Comparison of ENCODE assay signal across 12 mouse cellular contexts in the genomic region with DNA sequence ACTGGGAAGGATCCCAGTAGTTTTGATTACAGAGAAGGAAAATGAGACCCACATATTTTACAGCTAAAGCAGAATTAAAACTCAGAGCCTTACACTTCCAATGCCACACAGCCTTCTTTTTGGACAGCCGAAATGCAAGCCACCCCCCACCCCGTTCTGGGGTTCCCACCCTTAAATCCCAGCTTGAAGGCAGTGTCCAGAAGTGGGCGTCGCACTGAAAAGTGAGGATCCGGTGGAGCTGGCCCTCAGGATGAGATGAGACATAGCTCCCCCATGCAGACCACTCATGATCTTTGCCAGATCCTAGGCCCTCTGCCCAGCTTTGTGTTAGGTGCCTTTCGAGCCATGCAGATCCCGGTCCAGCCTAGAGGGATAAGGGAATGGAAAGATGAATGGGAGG. TPM values are rescaled to one million over a fixed set of nuclear protein-coding genes. Genes with fewer than 3 reads are reported as not detected.
DNase-seq lines count a peak whose midpoint lies in the region; ATAC-seq and TF ChIP-seq lines count a peak whose summit lies in the region.
"Had no signal": no experiment of that assay in that cellular context is flagged by ENCODE, and none has a peak within 500 bp of the region (broad histone marks: within the 10 kb centered on the region; RNA-seq: fewer than 3 reads in every experiment).

TSS of gene Gm128 (minus strand) at position 101 of the 400 bp plus-strand sequence.

- H3K9ac ChIP-seq in hindbrain, embryonic 16.5 days (ENCODE audit: low read depth, low read length), result no peak within 1 kb of the TSS
- H3K9ac ChIP-seq in midbrain, embryonic 15.5 days, result no peak within 1 kb of the TSS
- H3K9ac ChIP-seq in embryonic facial prominence, embryonic 14.5 days (ENCODE audit: low read depth, low read length), result peak within 1 kb of the TSS; percentile 2; the same call in 1 of the 2 replicates
- H3K9ac ChIP-seq in liver, embryonic 14.5 days (replicated peaks), result no peak within 1 kb of the TSS
- H3K9ac ChIP-seq: hindbrain, embryonic 14.5 days; neural tube, embryonic 12.5 days had no signal

- DNase-seq in hindbrain, embryonic 10.5 days (ENCODE audit: low spot score), result no peak
- DNase-seq in midbrain, embryonic 10.5 days (ENCODE audit: low spot score), result no peak
- no peak for DNase-seq in embryonic facial prominence, embryonic 14.5 days (ENCODE audit: low spot score)
- DNase-seq in liver, embryonic 14.5 days (ENCODE audit: low read depth in 3 of 3, low spot score in 3 of 3), result no peak
- DNase-seq in thymus, postnatal 25 days, result no peak
- DNase-seq: cerebellum, adult 9-10 months; right cerebral cortex, adult 18-20 months had no signal

- no peaks in the 10 kb centered on the region for H3K27me3 ChIP-seq in hindbrain, embryonic 10.5 days (ENCODE audit: insufficient read depth, poor library complexity, severe bottlenecking)
- H3K27me3 ChIP-seq in hindbrain, embryonic 16.5 days (replicated peaks; ENCODE audit: control insufficient read depth, insufficient read depth, low read length), result no peaks in the 10 kb centered on the region
- H3K27me3 ChIP-seq in midbrain, embryonic 10.5 days (ENCODE audit: low read depth, poor library complexity, severe bottlenecking), result no peaks in the 10 kb centered on the region
- no peaks in the 10 kb centered on the region for H3K27me3 ChIP-seq in midbrain, embryonic 15.5 days (replicated peaks)
- no peaks in the 10 kb centered on the region for H3K27me3 ChIP-seq in embryonic facial prominence, embryonic 14.5 days (replicated peaks; ENCODE audit: control insufficient read depth, insufficient read depth, low read length)
- H3K27me3 ChIP-seq in liver, embryonic 14.5 days (ENCODE audit: control insufficient read depth, insufficient read depth, low read length), result no peaks in the 10 kb centered on the region
- H3K27me3 ChIP-seq: neural tube, embryonic 12.5 days had no signal

- H3K4me1 ChIP-seq in hindbrain, embryonic 10.5 days (replicated peaks), result peaks cover 13% of the 10 kb centered on the region
- H3K4me1 ChIP-seq in hindbrain, embryonic 16.5 days (ENCODE audit: control insufficient read depth, insufficient read depth, low read depth, low read length), result no peaks in the 10 kb centered on the region
- peaks cover 13% of the 10 kb centered on the region for H3K4me1 ChIP-seq in midbrain, embryonic 10.5 days
- H3K4me1 ChIP-seq in midbrain, embryonic 15.5 days, result no peaks in the 10 kb centered on the region
- no peaks in the 10 kb centered on the region for H3K4me1 ChIP-seq in embryonic facial prominence, embryonic 14.5 days (ENCODE audit: control insufficient read depth, insufficient read depth, low read length)
- H3K4me1 ChIP-seq in liver, embryonic 14.5 days (replicated peaks; ENCODE audit: control insufficient read depth in 2 of 2, insufficient read depth in 2 of 2, low read length in 1 of 2), result peaks cover 0 to 1% of the 10 kb centered on the region in 2 experiments; a peak in 2 of 4 replicates
- H3K4me1 ChIP-seq: neural tube, embryonic 12.5 days had no signal

- H3K4me2 ChIP-seq in hindbrain, embryonic 16.5 days (ENCODE audit: low read length), result no peak within 1 kb of the TSS
- no peak within 1 kb of the TSS for H3K4me2 ChIP-seq in midbrain, embryonic 15.5 days
- peak within 1 kb of the TSS; percentile 29 for H3K4me2 ChIP-seq in embryonic facial prominence, embryonic 14.5 days (ENCODE audit: low read depth, low read length)
- H3K4me2 ChIP-seq in liver, embryonic 14.5 days (ENCODE audit: low read depth), result peak within 1 kb of the TSS; percentile 13; the same call in 1 of the 2 replicates
- H3K4me2 ChIP-seq: hindbrain, embryonic 14.5 days; neural tube, embryonic 12.5 days had no signal

- TF ChIP-seq CTCF in liver, embryonic 14.5 days (IDR thresholded peaks at IDR 0.05; ENCODE audit: low read depth), result no peak

- peaks cover 31% of the 10 kb centered on the region for H3K36me3 ChIP-seq in hindbrain, embryonic 10.5 days
- 0 out of 2 replicates have a peak, but pooled peaks cover 4% of the 10 kb centered on the region for H3K36me3 ChIP-seq in hindbrain, embryonic 16.5 days (ENCODE audit: control insufficient read depth, insufficient read depth, low read length)
- H3K36me3 ChIP-seq in midbrain, embryonic 10.5 days, result peaks cover 33% of the 10 kb centered on the region
- peaks cover 12% of the 10 kb centered on the region; the same call in 1 of the 2 replicates for H3K36me3 ChIP-seq in midbrain, embryonic 15.5 days (replicated peaks)
- peaks cover 32% of the 10 kb centered on the region for H3K36me3 ChIP-seq in embryonic facial prominence, embryonic 14.5 days (ENCODE audit: control insufficient read depth, insufficient read depth, low read length)
- no peaks in the 10 kb centered on the region; the same call in 1 of the 2 replicates for H3K36me3 ChIP-seq in liver, embryonic 14.5 days (replicated peaks; ENCODE audit: control insufficient read depth, insufficient read depth, low read depth)

- peak within 1 kb of the TSS; percentile 16 for H3K4me3 ChIP-seq in hindbrain, embryonic 10.5 days
- no peak within 1 kb of the TSS for H3K4me3 ChIP-seq in hindbrain, embryonic 16.5 days (ENCODE audit: low read length)
- peak within 1 kb of the TSS; percentile 21 for H3K4me3 ChIP-seq in midbrain, embryonic 10.5 days
- no peak within 1 kb of the TSS for H3K4me3 ChIP-seq in midbrain, embryonic 15.5 days
- no peak within 1 kb of the TSS for H3K4me3 ChIP-seq in embryonic facial prominence, embryonic 14.5 days (ENCODE audit: low read depth, low read length)
- no peak within 1 kb of the TSS for H3K4me3 ChIP-seq in liver, embryonic 14.5 days (ENCODE audit: insufficient read depth in 1 of 2, low read depth in 2 of 2, low read length in 2 of 2)
- H3K4me3 ChIP-seq: neural tube, embryonic 12.5 days had no signal

- no peak for ATAC-seq in hindbrain, embryonic 16.5 days
- no peak for ATAC-seq in midbrain, embryonic 15.5 days (replicated peaks)
- no peak for ATAC-seq in embryonic facial prominence, embryonic 14.5 days (ENCODE audit: low read depth)
- no peak for ATAC-seq in liver, embryonic 14.5 days (ENCODE audit: insufficient read depth)
- ATAC-seq in megakaryocyte, adult 5-6 weeks (ENCODE audit: poor library complexity, severe bottlenecking), result no peak

- 76% methylated on average over 7 of the region's 7 CpGs for WGBS in hindbrain, embryonic 10.5 days
- WGBS in hindbrain, embryonic 16.5 days, result 77% methylated on average over 7 of the region's 7 CpGs
- WGBS in midbrain, embryonic 10.5 days, result 82% methylated on average over 7 of the region's 7 CpGs
- WGBS in midbrain, embryonic 15.5 days, result 72% methylated on average over 7 of the region's 7 CpGs
- 78% methylated on average over 7 of the region's 7 CpGs for WGBS in embryonic facial prominence, embryonic 14.5 days
- WGBS in liver, embryonic 14.5 days (ENCODE audit: insufficient replicate concordance), result 77% methylated on average over 7 of the region's 7 CpGs

- H3K27ac ChIP-seq in hindbrain, embryonic 10.5 days, result peak within 1 kb of the TSS; percentile 57; the same call in 1 of the 2 replicates
- H3K27ac ChIP-seq in hindbrain, embryonic 16.5 days (ENCODE audit: low read depth, low read length), result no peak within 1 kb of the TSS
- peak within 1 kb of the TSS; percentile 46; the same call in 1 of the 2 replicates for H3K27ac ChIP-seq in midbrain, embryonic 10.5 days (replicated peaks)
- H3K27ac ChIP-seq in midbrain, embryonic 15.5 days, result no peak within 1 kb of the TSS
- H3K27ac ChIP-seq in embryonic facial prominence, embryonic 14.5 days (replicated peaks; ENCODE audit: low read depth, low read length), result no peak within 1 kb of the TSS
- no peak within 1 kb of the TSS for H3K27ac ChIP-seq in liver, embryonic 14.5 days
- H3K27ac ChIP-seq: hindbrain, embryonic 14.5 days; neural tube, embryonic 12.5 days had no signal

- no peaks in the 10 kb centered on the region for H3K9me3 ChIP-seq in hindbrain, embryonic 10.5 days
- H3K9me3 ChIP-seq in hindbrain, embryonic 16.5 days (ENCODE audit: control insufficient read depth, low read length), result no peaks in the 10 kb centered on the region
- H3K9me3 ChIP-seq in midbrain, embryonic 10.5 days (replicated peaks), result no peaks in the 10 kb centered on the region
- no peaks in the 10 kb centered on the region for H3K9me3 ChIP-seq in midbrain, embryonic 15.5 days
- H3K9me3 ChIP-seq in embryonic facial prominence, embryonic 14.5 days (ENCODE audit: control insufficient read depth, low read length), result no peaks in the 10 kb centered on the region
- H3K9me3 ChIP-seq in liver, embryonic 14.5 days (ENCODE audit: control insufficient read depth, low read length), result no peaks in the 10 kb centered on the region
- H3K9me3 ChIP-seq: neural tube, embryonic 12.5 days had no signal

- no peak for TF ChIP-seq EP300 in liver, embryonic 14.5 days (IDR thresholded peaks at IDR 0.05; ENCODE audit: low read depth)

RNA-seq across cellular contexts. Expression of gene Gm128, which starts in this region (rescaled TPM):
- 0.17 and 0.22 TPM in 2 replicates for polyA plus RNA-seq in hindbrain, embryonic 10.5 days (2016; fragmentation: Nextera tagmentation; extraction: Ambion mirVana)
- polyA plus RNA-seq in hindbrain, embryonic 16.5 days (2015; fragmentation: Nextera tagmentation; extraction: Ambion mirVana), result 0.29 and 0.30 TPM in 2 replicates
- polyA plus RNA-seq in midbrain, embryonic 10.5 days (2016; fragmentation: Nextera tagmentation; extraction: Ambion mirVana), result 0.24 and 0.25 TPM in 2 replicates
- 0.11 and 0.19 TPM in 2 replicates for polyA plus RNA-seq in midbrain, embryonic 15.5 days (2015; fragmentation: Nextera tagmentation; extraction: Ambion mirVana)
- 0.38 and 0.41 TPM in 2 replicates for polyA plus RNA-seq in embryonic facial prominence, embryonic 14.5 days (2014; fragmentation: Nextera tagmentation; extraction: Ambion mirVana)
- polyA plus RNA-seq in liver, embryonic 14.5 days (2012; rRNA removed), result 0.12 and 0.19 TPM in 2 replicates
- 0.14 and 0.19 TPM in 2 replicates for polyA plus RNA-seq in liver, embryonic 14.5 days (2014; fragmentation: Nextera tagmentation; extraction: Ambion mirVana)
- total RNA-seq in megakaryocyte, adult 5-6 weeks (2015), result 0.16 and 0.21 TPM in 2 replicates
- not detected in 2 replicates for total RNA-seq in megakaryocyte, adult 5-6 weeks (2017)

Comparison
In these comparisons a context has a peak if more than half of its experiments do, and no peak if none do; other contexts are left out.
1. H3K27ac ChIP-seq: peak in hindbrain, embryonic 10.5 days (single experiment) and midbrain, embryonic 10.5 days (single experiment); none in hindbrain, embryonic 16.5 days (single experiment), midbrain, embryonic 15.5 days (single experiment), embryonic facial prominence, embryonic 14.5 days (single experiment) and liver, embryonic 14.5 days (single experiment).
2. H3K4me3 ChIP-seq: peak in hindbrain, embryonic 10.5 days (single experiment) and midbrain, embryonic 10.5 days (single experiment); none in hindbrain, embryonic 16.5 days (single experiment), midbrain, embryonic 15.5 days (single experiment), embryonic facial prominence, embryonic 14.5 days (single experiment) and liver, embryonic 14.5 days (0 of 2).
3. H3K4me2 ChIP-seq: peak in embryonic facial prominence, embryonic 14.5 days (single experiment) and liver, embryonic 14.5 days (single experiment); none in hindbrain, embryonic 16.5 days (single experiment) and midbrain, embryonic 15.5 days (single experiment).